Comparison of ENCODE assay signal across 9 mouse cellular contexts in the genomic region with DNA sequence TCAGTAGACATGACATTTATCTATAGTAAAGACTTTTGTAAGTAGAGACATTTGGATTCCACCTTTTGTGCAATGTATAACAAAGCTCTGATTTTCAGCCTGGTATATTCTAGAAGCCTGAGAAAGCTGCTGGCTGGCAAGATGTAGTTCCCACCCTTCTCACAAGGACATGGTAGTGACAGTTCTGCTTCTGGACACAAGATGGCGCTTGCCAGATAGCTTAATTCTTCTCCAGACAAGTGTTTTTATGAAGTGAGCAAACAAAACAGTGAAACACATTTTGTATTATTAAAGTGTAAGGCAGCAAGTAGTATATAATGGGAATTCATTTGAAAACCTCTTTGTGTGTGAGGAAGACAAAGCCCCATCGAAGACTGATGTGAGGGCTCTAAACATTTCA. TPM values are rescaled to one million over a fixed set of nuclear protein-coding genes. Genes with fewer than 3 reads are reported as not detected.
DNase-seq lines count a peak whose midpoint lies in the region; ATAC-seq and TF ChIP-seq lines count a peak whose summit lies in the region.
"Had no signal": no experiment of that assay in that cellular context is flagged by ENCODE, and none has a peak within 500 bp of the region (broad histone marks: within the 10 kb centered on the region; RNA-seq: fewer than 3 reads in every experiment).

No protein-coding gene starts in this region.

- H3K4me1 ChIP-seq in lung, postnatal 0 days (ENCODE audit: insufficient read depth, low read depth, low read length), result no peaks in the 10 kb centered on the region
- H3K4me1 ChIP-seq: midbrain, embryonic 12.5 days had no signal

- H3K4me2 ChIP-seq in lung, postnatal 0 days (replicated peaks; ENCODE audit: low read depth, low read length), result no peak overlapping the region
- H3K4me2 ChIP-seq: midbrain, embryonic 12.5 days had no signal

- no peak for TF ChIP-seq EP300 in lung, postnatal 0 days (IDR thresholded peaks at IDR 0.05)

- no peak overlapping the region for H3K27ac ChIP-seq in lung, postnatal 0 days (ENCODE audit: low read length)
- H3K27ac ChIP-seq: midbrain, embryonic 12.5 days had no signal

- DNase-seq in embryo, embryonic 10 days (ENCODE audit: low spot score), result peak; percentile 67
- DNase-seq in embryo, embryonic 9.5 days (ENCODE audit: extremely low spot score), result no peak
- DNase-seq in testis, postnatal 10 days (ENCODE audit: low spot score), result peak; percentile 48
- no peak for DNase-seq in testis, postnatal 14 days (ENCODE audit: low spot score)
- DNase-seq in cerebellum, postnatal 36 days, result peak; percentile 29 to 48
- DNase-seq in kidney, adult 9 months, result peak; percentile 59
- peak; percentile 59 for DNase-seq in lung, postnatal 0 days (ENCODE audit: low spot score)
- peak; percentile 35 for DNase-seq in right cerebral cortex, postnatal 4 days

- peak; percentile 74 for TF ChIP-seq CTCF in lung, postnatal 0 days (IDR thresholded peaks at IDR 0.05)

- ATAC-seq in lung, postnatal 0 days, result no peak

- no peak overlapping the region for H3K9ac ChIP-seq in lung, postnatal 0 days (replicated peaks; ENCODE audit: low read depth)
- H3K9ac ChIP-seq: midbrain, embryonic 12.5 days had no signal

- no peaks in the 10 kb centered on the region for H3K36me3 ChIP-seq in lung, postnatal 0 days (ENCODE audit: insufficient read depth, low read length)
- H3K36me3 ChIP-seq: midbrain, embryonic 12.5 days had no signal

- no peaks in the 10 kb centered on the region for H3K9me3 ChIP-seq in lung, postnatal 0 days (ENCODE audit: low read length)
- H3K9me3 ChIP-seq: midbrain, embryonic 12.5 days had no signal

- H3K27me3 ChIP-seq in lung, postnatal 0 days (replicated peaks; ENCODE audit: insufficient read depth, low read length), result no peaks in the 10 kb centered on the region

- H3K4me3 ChIP-seq in lung, postnatal 0 days (ENCODE audit: low read depth, low read length), result no peak overlapping the region
- H3K4me3 ChIP-seq: midbrain, embryonic 12.5 days had no signal

- WGBS in lung, postnatal 0 days, result 28% methylated on average over 2 of the region's 2 CpGs

RNA-seq across cellular contexts. Expression of a gene that starts 9.2 kb away (rescaled TPM):
- polyA plus RNA-seq in lung, postnatal 0 days (2015; fragmentation: Nextera tagmentation; extraction: Ambion mirVana), result 14.6 and 17.2 TPM in 2 replicates

RNA-seq across cellular contexts. Expression of a gene that starts 40.0 kb away (rescaled TPM):
- polyA plus RNA-seq in lung, postnatal 0 days (2015; fragmentation: Nextera tagmentation; extraction: Ambion mirVana), result 0.13 TPM in 1 of 2 replicates, not detected in the other
- polyA plus RNA-seq: midbrain, embryonic 12.5 days had no signal

Comparison
In these comparisons a context has a peak if more than half of its experiments do, and no peak if none do; other contexts are left out.
1. DNase-seq: peak in embryo, embryonic 10 days (single experiment), testis, postnatal 10 days (single experiment), cerebellum, postnatal 36 days (2 of 2), kidney, adult 9 months (single experiment), lung, postnatal 0 days (single experiment) and right cerebral cortex, postnatal 4 days (single experiment); none in embryo, embryonic 9.5 days (single experiment) and testis, postnatal 14 days (single experiment).